Mouse (Mus musculus) ovary, postnatal 36 days (tissue): Measurements from ENCODE around the gene B3gnt9.
A peak's percentile ranks its signal among the peaks of the same experiment; 100 is the strongest.

Experiments used
- DNase-seq: peaks from one replicate; pipeline ENCODE4 v3.0.0; 2022; ENCODE audit warnings: low spot score, mixed read lengths

Gene B3gnt9

GRCm38 (mm10) chr8:105282239-105282638 lies 27.3 kb upstream of the B3gnt9 start:
- DNase-seq = no peak

- DNase-seq = no peak
Observed at GRCm38 (mm10) chr8:105281821-105282220, 26.9 kb upstream of the B3gnt9 start.

GRCm38 (mm10) chr8:105280567-105280966 lies 25.6 kb upstream of the B3gnt9 start:
- DNase-seq = no peak

- peak; percentile 84 for DNase-seq
Observed at GRCm38 (mm10) chr8:105278911-105279334, 24.0 kb upstream of the B3gnt9 start.

DNA sequence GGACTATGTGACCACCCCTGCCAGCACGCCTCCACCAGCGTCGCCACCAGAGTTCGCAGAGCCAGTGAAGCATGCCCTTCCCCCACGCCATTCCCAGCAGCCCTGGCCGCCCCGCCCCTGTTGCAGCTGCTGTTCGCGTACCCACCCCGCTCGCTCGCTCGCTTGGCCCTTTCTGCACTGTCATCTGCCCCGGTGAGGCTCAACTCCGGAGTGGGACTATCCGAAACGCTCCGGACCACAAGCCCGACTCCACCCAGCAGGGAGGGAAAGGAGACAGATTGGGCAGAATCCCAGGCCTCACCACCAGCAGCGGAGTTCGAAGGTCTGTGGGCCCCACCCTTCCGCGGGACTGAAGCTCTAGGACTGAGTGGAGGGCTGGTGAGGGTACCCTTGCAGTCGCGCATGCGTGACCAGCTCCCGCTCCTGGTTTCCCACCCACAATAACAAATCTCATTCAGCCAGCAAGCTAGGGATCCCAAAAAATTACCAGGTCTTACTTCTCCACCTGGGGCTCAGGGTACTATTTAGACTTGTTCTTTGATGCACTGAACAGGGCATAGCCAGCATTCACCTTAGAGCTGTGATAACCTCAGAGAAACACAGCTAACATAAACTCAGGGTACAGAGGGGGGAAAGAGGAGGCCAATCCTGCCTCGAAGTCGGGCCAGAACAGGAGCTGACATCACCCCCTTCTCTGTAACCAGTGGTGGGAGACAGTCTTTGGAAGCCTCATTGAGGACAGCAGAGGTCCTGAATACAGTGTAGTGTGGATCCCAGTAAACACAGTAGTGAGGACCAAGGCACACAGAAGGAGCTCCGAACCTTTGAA lies 21.6 kb upstream of the B3gnt9 start:
- DNase-seq = peak; percentile 52

GRCm38 (mm10) chr8:105275840-105276239 lies 20.9 kb upstream of the B3gnt9 start, which contains the start of gene Nol3:
Nol3 (plus strand) TSS chr8:105276140.
- no peak for DNase-seq

- DNase-seq = no peak
Observed at GRCm38 (mm10) chr8:105275387-105275786, 20.4 kb upstream of the B3gnt9 start.

DNA sequence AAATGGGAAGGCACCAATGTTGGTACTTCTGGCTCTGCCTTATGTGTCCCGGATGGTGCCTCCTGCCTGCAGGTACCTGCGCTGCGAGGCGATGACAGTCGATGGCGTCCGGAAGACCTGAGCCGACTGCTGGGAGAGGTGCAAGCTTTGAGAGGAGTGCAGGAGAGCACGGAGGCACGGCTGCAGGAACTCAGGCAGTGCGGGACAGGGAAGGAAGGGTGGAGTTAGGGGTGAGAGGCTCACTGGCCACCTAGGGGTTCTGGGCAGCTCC lies 15.9 kb upstream of the B3gnt9 start:
- no peak for DNase-seq

DNA sequence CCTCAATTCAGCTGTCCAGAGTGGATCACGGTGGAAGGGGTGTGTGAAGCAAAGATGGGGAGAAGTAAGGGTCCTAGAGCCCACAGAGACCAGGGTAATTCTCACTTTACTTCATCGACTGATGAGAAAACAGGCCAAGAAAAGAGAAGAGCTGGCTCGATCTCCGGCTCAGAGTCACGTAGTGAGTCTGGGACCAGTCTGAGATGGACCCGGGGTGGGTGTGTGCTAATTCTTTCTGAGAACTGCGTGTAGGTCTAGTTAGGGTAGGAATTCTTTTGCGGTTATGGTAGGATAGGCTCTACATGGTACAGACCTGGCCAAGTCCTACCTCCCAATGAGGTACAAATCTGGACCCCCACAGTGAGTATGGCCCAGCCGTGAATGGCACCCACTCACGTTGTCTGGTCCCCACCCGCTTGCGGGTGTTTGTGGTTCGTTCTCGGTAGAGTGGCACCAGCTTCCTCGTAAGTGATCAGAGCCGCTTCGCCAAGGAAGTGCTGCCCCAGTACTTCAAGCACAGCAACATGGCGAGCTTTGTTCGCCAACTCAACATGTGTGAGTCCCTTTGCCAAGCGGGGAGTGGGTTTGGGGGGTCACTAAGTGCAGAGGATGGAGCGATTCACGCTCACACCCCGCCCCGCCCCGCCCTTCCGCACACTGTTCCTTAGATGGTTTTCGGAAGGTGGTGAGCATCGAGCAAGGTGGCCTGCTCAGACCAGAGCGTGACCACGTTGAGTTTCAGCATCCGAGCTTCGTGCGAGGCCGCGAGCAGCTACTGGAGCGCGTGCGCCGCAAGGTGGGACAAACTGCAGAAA lies 15.4 kb upstream of the B3gnt9 start:
- no peak for DNase-seq

DNA sequence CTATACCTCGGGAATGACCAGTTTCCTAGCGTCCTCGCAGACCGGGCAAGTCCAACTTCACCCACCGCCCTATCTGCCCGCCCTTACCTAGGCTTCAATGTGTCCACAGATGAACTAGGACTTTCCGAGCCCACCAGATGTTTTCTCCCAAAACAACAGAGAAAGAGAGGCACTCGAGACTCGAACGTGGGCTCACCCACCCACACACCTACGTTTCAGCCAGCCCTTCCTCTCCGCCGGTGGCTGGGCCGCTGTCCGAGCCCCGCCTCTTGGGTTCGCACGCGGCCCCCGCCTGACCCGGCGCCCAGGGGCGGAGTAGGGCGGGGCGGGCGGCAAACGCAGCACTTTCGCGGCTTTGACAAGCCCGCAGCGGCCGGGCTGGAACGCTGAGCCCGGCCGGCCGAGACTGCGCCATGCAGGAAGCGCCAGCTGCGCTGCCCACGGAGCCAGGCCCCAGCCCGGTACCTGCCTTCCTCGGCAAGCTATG lies 14.6 kb upstream of the B3gnt9 start, which contains the start of gene Hsf4:
Gene Hsf4, plus strand, starts transcription at position 341 of the 487 bp plus-strand sequence.
- peak; percentile 72 for DNase-seq

GRCm38 (mm10) chr8:105269075-105269458 lies 14.1 kb upstream of the B3gnt9 start:
- no peak for DNase-seq

- DNase-seq = no peak
Observed at GRCm38 (mm10) chr8:105268342-105269074, 13.6 kb upstream of the B3gnt9 start.

GRCm38 (mm10) chr8:105266775-105267174 lies 11.8 kb upstream of the B3gnt9 start:
- no peak for DNase-seq

GRCm38 (mm10) chr8:105265128-105265527 lies 10.2 kb upstream of the B3gnt9 start:
- DNase-seq = no peak

DNA sequence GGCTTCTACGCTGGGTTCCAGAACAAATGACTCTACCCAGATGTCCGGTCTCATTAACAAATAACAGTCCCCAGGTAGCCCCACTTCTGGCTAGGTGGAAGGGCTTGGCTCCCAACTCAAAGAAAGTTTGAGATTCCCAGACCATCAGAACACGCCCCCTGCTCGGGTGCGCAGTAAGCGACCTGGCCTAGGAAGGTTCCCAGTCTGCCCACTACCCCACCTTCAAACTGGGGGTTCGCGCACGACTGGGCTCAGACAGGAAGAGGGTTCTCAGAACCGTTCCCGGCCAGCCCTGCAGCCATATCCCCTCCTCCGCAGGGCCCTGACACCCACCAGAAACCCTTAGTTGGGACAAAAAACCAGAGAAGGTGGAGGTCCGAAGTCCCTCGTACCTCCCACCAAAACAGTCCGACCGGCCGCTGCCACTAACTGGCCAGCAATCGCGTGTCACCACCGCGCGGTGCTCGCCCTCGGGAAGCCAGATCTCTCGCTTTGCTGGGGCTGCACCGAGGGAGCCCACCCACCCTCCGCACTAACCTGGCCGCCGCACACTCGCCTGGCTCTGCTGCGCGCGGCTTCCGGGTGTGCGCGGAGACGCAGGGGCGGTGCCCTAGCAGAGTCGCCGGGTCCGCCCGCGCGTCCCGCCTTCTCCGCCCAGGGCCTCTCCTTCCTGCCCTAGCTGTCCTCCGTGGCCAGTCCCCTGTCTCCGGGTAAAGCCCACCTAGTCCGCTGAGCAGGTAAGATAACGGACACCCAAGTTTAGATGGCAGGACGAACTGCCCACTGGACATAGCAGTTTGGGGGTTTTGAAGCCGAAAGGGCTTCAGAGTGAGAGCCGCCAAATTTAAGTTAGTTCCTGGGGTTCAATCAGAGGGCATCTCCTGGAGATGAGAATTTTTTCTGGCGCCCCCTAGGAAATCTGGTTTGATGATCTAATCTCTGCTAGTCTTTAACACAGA lies 9.3 kb upstream of the B3gnt9 start, which contains the start of the genes Tradd and Fbxl8:
Gene Tradd, minus strand, starts transcription at position 586 of the 959 bp plus-strand sequence.
Gene Fbxl8, plus strand, starts transcription at position 625 of the 959 bp plus-strand sequence.
- DNase-seq = peak; percentile 80

- no peak for DNase-seq
Observed at GRCm38 (mm10) chr8:105263244-105263912, 8.4 kb upstream of the B3gnt9 start.

- DNase-seq = no peak
Observed at GRCm38 (mm10) chr8:105261326-105261980, 6.5 kb upstream of the B3gnt9 start.

DNA sequence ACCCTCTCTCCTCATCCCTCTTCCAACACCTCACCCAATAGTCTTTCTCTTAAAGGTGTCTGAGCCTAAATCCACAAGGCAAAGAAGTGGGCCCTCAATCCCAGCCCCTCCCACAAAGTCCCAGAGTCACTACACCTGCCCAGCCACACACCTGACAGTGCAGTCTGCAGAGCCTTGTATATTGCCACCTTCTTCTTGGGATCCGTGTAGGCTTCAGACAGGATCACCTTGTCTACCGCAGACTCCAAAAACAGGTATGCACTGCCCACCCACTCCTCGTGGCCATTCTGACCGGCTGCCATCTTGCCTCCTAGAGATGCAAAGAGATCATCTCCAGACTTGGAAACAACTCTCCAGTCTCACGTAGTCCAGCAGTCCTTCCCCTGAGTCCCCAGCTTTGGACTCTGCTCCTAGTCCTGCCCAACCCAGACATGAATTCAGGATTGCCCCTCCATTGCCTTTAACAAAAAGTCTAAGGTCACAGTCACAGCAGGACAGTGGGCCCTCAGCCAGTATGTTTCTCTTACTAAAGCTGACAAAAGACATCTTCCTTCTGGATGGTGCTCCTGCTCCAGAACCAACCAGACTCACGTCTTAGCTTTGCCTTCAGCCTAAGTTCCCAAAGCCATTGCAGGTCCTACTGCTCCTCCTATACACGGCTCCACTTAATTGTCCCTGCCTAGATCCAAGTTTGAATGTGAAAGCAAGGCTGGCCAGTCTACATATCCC lies 5.6 kb upstream of the B3gnt9 start:
- no peak for DNase-seq

GRCm38 (mm10) chr8:105259721-105260320 lies 4.9 kb upstream of the B3gnt9 start:
- DNase-seq = peak; percentile 78
